Mouse (Mus musculus): ENCODE results near the gene Gm4767. TPM values are rescaled to one million over a fixed set of nuclear protein-coding genes. Genes with fewer than 3 reads are reported as not detected.
A peak's percentile ranks its signal among the peaks of the same experiment; 100 is the strongest.
"Not testable (repeated sequence)": the region's sequence is repeated elsewhere in the genome, so short reads cannot be mapped to it uniquely, and the experiment has no call there.

Gene Gm4767
- 1.3 and 1.4 TPM in 2 replicates for polyA plus RNA-seq (2015; fragmentation: Nextera tagmentation; extraction: Ambion mirVana)

- H3K9me3 ChIP-seq (ENCODE audit: control insufficient read depth); ATAC-seq; H3K27me3 ChIP-seq (replicated peaks; ENCODE audit: control insufficient read depth, insufficient read depth, low read length); H3K4me1 ChIP-seq (replicated peaks; ENCODE audit: control insufficient read depth, insufficient read depth, low read length); H3K9ac ChIP-seq (ENCODE audit: low read depth, low read length); H3K36me3 ChIP-seq (ENCODE audit: control insufficient read depth, insufficient read depth); H3K27ac ChIP-seq (ENCODE audit: low read depth, low read length); H3K4me3 ChIP-seq (ENCODE audit: low read depth, low read length): not testable (repeated sequence)
- 22% methylated on average over 15 of the region's 20 CpGs for WGBS
- H3K4me2 ChIP-seq (replicated peaks; ENCODE audit: low read depth), result peak within 1 kb of the TSS; percentile 37
Measured at GRCm38 (mm10) chr10:81811899-81812298, at the start of gene Gm4767. Gene Gm4767 (plus strand): TSS chr10:81812186.

GRCm38 (mm10) chr10:81770506-81771403, 41.2 kb upstream of the Gm4767 start, which contains the start of gene Gm3055:
Gene Gm3055 (minus strand): TSS chr10:81771161.
- not testable (repeated sequence) for H3K4me1 ChIP-seq (replicated peaks; ENCODE audit: control insufficient read depth, insufficient read depth, low read length); H3K4me2 ChIP-seq (replicated peaks; ENCODE audit: low read depth); H3K27ac ChIP-seq (ENCODE audit: low read depth, low read length); H3K9me3 ChIP-seq (ENCODE audit: control insufficient read depth); H3K27me3 ChIP-seq (replicated peaks; ENCODE audit: control insufficient read depth, insufficient read depth, low read length); H3K9ac ChIP-seq (ENCODE audit: low read depth, low read length); H3K36me3 ChIP-seq (ENCODE audit: control insufficient read depth, insufficient read depth); H3K4me3 ChIP-seq (ENCODE audit: low read depth, low read length)
- no CpG with 5 or more reads among the region's 43 CpGs for WGBS
- ATAC-seq, result peak; percentile 94

GRCm38 (mm10) chr10:81771404-81771777, 40.6 kb upstream of the Gm4767 start:
- not testable (repeated sequence) for H3K4me3 ChIP-seq (ENCODE audit: low read depth, low read length); H3K27me3 ChIP-seq (replicated peaks; ENCODE audit: control insufficient read depth, insufficient read depth, low read length); H3K4me1 ChIP-seq (replicated peaks; ENCODE audit: control insufficient read depth, insufficient read depth, low read length); ATAC-seq; H3K4me2 ChIP-seq (replicated peaks; ENCODE audit: low read depth); H3K27ac ChIP-seq (ENCODE audit: low read depth, low read length); H3K9me3 ChIP-seq (ENCODE audit: control insufficient read depth); H3K9ac ChIP-seq (ENCODE audit: low read depth, low read length); H3K36me3 ChIP-seq (ENCODE audit: control insufficient read depth, insufficient read depth)
- no CpG with 5 or more reads among the region's 3 CpGs for WGBS

GRCm38 (mm10) chr10:81846219-81846618, 34.2 kb downstream of the Gm4767 start:
- H3K27ac ChIP-seq (ENCODE audit: low read depth, low read length); ATAC-seq; H3K36me3 ChIP-seq (ENCODE audit: control insufficient read depth, insufficient read depth); H3K9me3 ChIP-seq (ENCODE audit: control insufficient read depth); H3K9ac ChIP-seq (ENCODE audit: low read depth, low read length); H3K4me3 ChIP-seq (ENCODE audit: low read depth, low read length); H3K27me3 ChIP-seq (replicated peaks; ENCODE audit: control insufficient read depth, insufficient read depth, low read length); H3K4me2 ChIP-seq (replicated peaks; ENCODE audit: low read depth); H3K4me1 ChIP-seq (replicated peaks; ENCODE audit: control insufficient read depth, insufficient read depth, low read length): not testable (repeated sequence)
- WGBS, result no CpG with 5 or more reads among the region's 18 CpGs

GRCm38 (mm10) chr10:81863409-81864407, 51.7 kb downstream of the Gm4767 start, which contains the start of gene Gm32687:
Gene Gm32687 (plus strand): TSS chr10:81863934.
- not testable (repeated sequence) for H3K27me3 ChIP-seq (replicated peaks; ENCODE audit: control insufficient read depth, insufficient read depth, low read length); H3K4me2 ChIP-seq (replicated peaks; ENCODE audit: low read depth); H3K4me1 ChIP-seq (replicated peaks; ENCODE audit: control insufficient read depth, insufficient read depth, low read length); H3K36me3 ChIP-seq (ENCODE audit: control insufficient read depth, insufficient read depth); H3K4me3 ChIP-seq (ENCODE audit: low read depth, low read length); H3K9me3 ChIP-seq (ENCODE audit: control insufficient read depth); H3K9ac ChIP-seq (ENCODE audit: low read depth, low read length); H3K27ac ChIP-seq (ENCODE audit: low read depth, low read length)
- peak; percentile 100 for ATAC-seq
- 18% methylated on average over 4 of the region's 49 CpGs for WGBS

Other genes with a start within 250 kb of the Gm4767 start
- gene Tle2, start 237.6 kb upstream of the Gm4767 start, polyA plus RNA-seq (2015; fragmentation: Nextera tagmentation; extraction: Ambion mirVana), result 3.0 and 5.2 TPM in 2 replicates
- 3.9 and 4.2 TPM in 2 replicates for gene Tle6, start 211.1 kb upstream of the Gm4767 start, polyA plus RNA-seq (2015; fragmentation: Nextera tagmentation; extraction: Ambion mirVana)
- 0.18 and 0.20 TPM in 2 replicates for gene BC025920, start 205.9 kb upstream of the Gm4767 start, polyA plus RNA-seq (2015; fragmentation: Nextera tagmentation; extraction: Ambion mirVana)
- gene Sirt6, start 184.4 kb upstream of the Gm4767 start, polyA plus RNA-seq (2015; fragmentation: Nextera tagmentation; extraction: Ambion mirVana), result 13.5 and 13.9 TPM in 2 replicates
- 3.5 and 4.2 TPM in 2 replicates for gene Ankrd24, start 183.6 kb upstream of the Gm4767 start, polyA plus RNA-seq (2015; fragmentation: Nextera tagmentation; extraction: Ambion mirVana)
- 1.6 TPM in 2 replicates for gene Gm10778, start 163.1 kb upstream of the Gm4767 start, polyA plus RNA-seq (2015; fragmentation: Nextera tagmentation; extraction: Ambion mirVana)
- 4.4 and 7.8 TPM in 2 replicates for gene Zfp433, start 107.4 kb upstream of the Gm4767 start, polyA plus RNA-seq (2015; fragmentation: Nextera tagmentation; extraction: Ambion mirVana)
- gene Gm3055, start 41.0 kb upstream of the Gm4767 start, polyA plus RNA-seq (2015; fragmentation: Nextera tagmentation; extraction: Ambion mirVana), result 1.0 and 1.4 TPM in 2 replicates
- 3.4 and 4.5 TPM in 2 replicates for gene Gm32687, start 51.7 kb downstream of the Gm4767 start, polyA plus RNA-seq (2015; fragmentation: Nextera tagmentation; extraction: Ambion mirVana)
- gene Zfp781, start 118.3 kb downstream of the Gm4767 start, polyA plus RNA-seq (2015; fragmentation: Nextera tagmentation; extraction: Ambion mirVana), result 0.76 and 0.97 TPM in 2 replicates
- gene Zfp873, start 235.9 kb downstream of the Gm4767 start, polyA plus RNA-seq (2015; fragmentation: Nextera tagmentation; extraction: Ambion mirVana), result 4.8 TPM in 2 replicates

All from intestine, postnatal 0 days (tissue).